Mouse (Mus musculus): ENCODE measurements at regions not wholly inside any gene's neighbourhood (a gene's known extent, or its start where the extent isn't known, plus 50 kb on each side); places are given as distances from the start of the nearest gene placed in this dataset.

DNA sequence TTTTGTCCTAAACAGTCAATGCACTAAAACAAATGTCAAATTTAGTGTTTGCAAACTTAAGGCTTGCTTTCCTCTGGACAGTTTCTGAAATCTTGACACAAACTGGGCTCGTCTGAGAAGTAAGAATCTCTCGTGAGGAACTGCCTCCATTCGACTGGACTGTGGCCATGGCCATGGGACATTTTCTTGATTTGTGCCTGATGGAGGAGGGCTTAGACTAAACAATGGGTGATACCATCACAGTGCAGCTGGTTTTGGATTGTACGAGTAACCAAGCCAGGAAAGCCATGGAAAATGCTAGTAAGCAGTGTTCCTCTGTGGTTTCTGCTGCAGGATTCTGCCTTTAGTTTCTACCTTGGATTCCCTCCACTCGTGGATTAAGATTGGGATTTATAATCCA lies 121.0 kb upstream of the Mmadhc start:
- TF ChIP-seq POLR2A (IDR thresholded peaks at IDR 0.05; ENCODE audit: borderline replicate concordance, extremely low read depth, insufficient read depth, insufficient read length, poor library complexity, severe bottlenecking) (no peak), CTCF (IDR thresholded peaks at IDR 0.05; ENCODE audit: borderline replicate concordance, extremely low read depth, insufficient read depth, insufficient read length) (no peak)

Measured in brain, embryonic 14.5 days (tissue).